Mouse (Mus musculus) forebrain, embryonic 14.5 days (tissue): ENCODE measurements around the gene Clca3b. TPM values are rescaled to one million over a fixed set of nuclear protein-coding genes. Genes with fewer than 3 reads are reported as not detected.
"Not testable (repeated sequence)": the region's sequence is repeated elsewhere in the genome, so short reads cannot be mapped to it uniquely, and the experiment has no call there.

Experiments
- ATAC-seq: fragments of 200-750 bp; cut with Nextera tagmentation; 2 replicates; pipeline ENCODE4 v1.8.0; 2017; ENCODE audit warnings: mild to moderate bottlenecking, moderate library complexity
- DNase-seq: peaks from one replicate; pipeline ENCODE4 v3.0.0-alpha.2; 2015; ENCODE audit warnings: low spot score
- H3K27ac ChIP-seq: fragments of 300-500 bp; sonication (generic); 2 replicates; pipeline ENCODE4 v1.5.1; 2014; ENCODE audit warnings: low read depth, mild to moderate bottlenecking, control low read depth, low read length, moderate library complexity
- H3K27me3 ChIP-seq: fragments of 300-500 bp; sonication (generic); replicated peaks from 2 replicates; pipeline ENCODE4 v1.6.1; 2014; ENCODE audit warnings: low read length, control low read depth, mixed read lengths; ENCODE audit not compliant: control insufficient read depth, insufficient read depth
- H3K36me3 ChIP-seq: fragments of 300-500 bp; sonication (generic); 2 replicates; pipeline ENCODE4 v1.6.1; 2014; ENCODE audit warnings: low read length, control low read depth; ENCODE audit not compliant: control insufficient read depth, insufficient read depth
- H3K4me1 ChIP-seq: fragments of 300-500 bp; sonication (generic); 2 replicates; pipeline ENCODE4 v1.6.1; 2014; ENCODE audit warnings: antibody characterized with exemption, low read length, control low read depth; ENCODE audit not compliant: control insufficient read depth, insufficient read depth
- H3K4me2 ChIP-seq: fragments of 300-500 bp; sonication (generic); 2 replicates; pipeline ENCODE4 v1.6.1; 2014; ENCODE audit warnings: mild to moderate bottlenecking, control low read depth, low read length
- H3K4me3 ChIP-seq: fragments of 300-500 bp; sonication (generic); 2 replicates; pipeline ENCODE4 v1.5.1; 2014; ENCODE audit warnings: low read depth, low read length, control low read depth
- H3K9ac ChIP-seq: fragments of 300-500 bp; sonication (generic); 2 replicates; pipeline ENCODE4 v1.6.1; 2014; ENCODE audit warnings: mild to moderate bottlenecking, low read length, control low read depth, moderate library complexity
- H3K9me3 ChIP-seq: fragments of 300-500 bp; sonication (generic); replicated peaks from 2 replicates; pipeline ENCODE4 v1.6.1; 2016; ENCODE audit warnings: low read length, control low read depth, mixed read lengths; ENCODE audit not compliant: control insufficient read depth
- WGBS: fragments of 180-500 bp; shearing (Covaris S2); extraction: QIAGEN DNeasy Blood & Tissue Kit; methylation state at CpG from one replicate; pipeline ENCODE4 v1.1.7; 2014; 5-methylcytosine and 5-hydroxymethylcytosine counted together
- polyA plus RNA-seq: library from polyadenylated mRNA; unstranded; fragments of >200 nt; fragmentation: Nextera tagmentation; extraction: Ambion mirVana; gene quantifications from 2 replicates; pipeline ENCODE4 v1.2.1, GENCODE M21; 2014

Clca3b gene
- polyA plus RNA-seq, result not detected in 2 replicates

GRCm38 (mm10) chr3:144849014-144849556, at the start of gene Clca3b:
Gene Clca3b, minus strand, starts transcription at chr3:144849357.
- not testable (repeated sequence) for H3K36me3 ChIP-seq, H3K9ac ChIP-seq, H3K27me3 ChIP-seq, H3K4me2 ChIP-seq, H3K4me1 ChIP-seq, H3K4me3 ChIP-seq, ATAC-seq, DNase-seq, H3K27ac ChIP-seq, H3K9me3 ChIP-seq
- WGBS, result 91% methylated on average over 9 of the region's 9 CpGs

GRCm38 (mm10) chr3:144897042-144897678, 48.0 kb upstream of the Clca3b start:
- H3K4me1 ChIP-seq, result no peaks in the 10 kb centered on the region
- H3K9ac ChIP-seq, result no peak overlapping the region
- H3K4me2 ChIP-seq, result no peak overlapping the region
- no peaks in the 10 kb centered on the region for H3K27me3 ChIP-seq
- 90% methylated on average over 2 of the region's 2 CpGs for WGBS
- no peaks in the 10 kb centered on the region for H3K9me3 ChIP-seq
- ATAC-seq, result no peak
- no peaks in the 10 kb centered on the region for H3K36me3 ChIP-seq
- H3K4me3 ChIP-seq, result no peak overlapping the region
- DNase-seq, result no peak
- no peak overlapping the region for H3K27ac ChIP-seq

- Histone ChIP-seq H3K27ac (no peak overlapping the region), H3K4me3 (no peak overlapping the region), H3K9me3 (no peaks in the 10 kb centered on the region), H3K27me3 (no peaks in the 10 kb centered on the region), H3K36me3 (no peaks in the 10 kb centered on the region), H3K9ac (no peak overlapping the region), H3K4me2 (no peak overlapping the region), H3K4me1 (no peaks in the 10 kb centered on the region)
- ATAC-seq (no peak), DNase-seq (no peak)
- 66% methylated on average over 2 of the region's 2 CpGs for WGBS
Measured at GRCm38 (mm10) chr3:144890246-144890758, 41.1 kb upstream of the Clca3b start.

GRCm38 (mm10) chr3:144886957-144887356, 37.8 kb upstream of the Clca3b start:
- ATAC-seq (no peak), DNase-seq (no peak)
- H3K4me2 ChIP-seq, result no peak overlapping the region
- no peaks in the 10 kb centered on the region for H3K9me3 ChIP-seq
- H3K4me1 ChIP-seq, result no peaks in the 10 kb centered on the region
- H3K27me3 ChIP-seq, result no peaks in the 10 kb centered on the region
- no peak overlapping the region for H3K9ac ChIP-seq
- H3K4me3 ChIP-seq, result no peak overlapping the region
- no peaks in the 10 kb centered on the region for H3K36me3 ChIP-seq
- H3K27ac ChIP-seq, result no peak overlapping the region

GRCm38 (mm10) chr3:144872012-144872411, 22.9 kb upstream of the Clca3b start:
- H3K9me3 ChIP-seq, H3K27me3 ChIP-seq, H3K27ac ChIP-seq, H3K9ac ChIP-seq, H3K36me3 ChIP-seq, DNase-seq, H3K4me3 ChIP-seq, ATAC-seq, H3K4me1 ChIP-seq, H3K4me2 ChIP-seq: not testable (repeated sequence)
- 45% methylated on average over 4 of the region's 4 CpGs for WGBS

GRCm38 (mm10) chr3:144849584-144849983, 427 bp upstream of the Clca3b start:
- Histone ChIP-seq H3K4me1 (no peaks in the 10 kb centered on the region), H3K4me3 (no peak overlapping the region), H3K9me3 (no peaks in the 10 kb centered on the region), H3K27me3 (no peaks in the 10 kb centered on the region), H3K9ac (no peak overlapping the region), H3K4me2 (no peak overlapping the region), H3K27ac (no peak overlapping the region), H3K36me3 (no peaks in the 10 kb centered on the region)
- WGBS, result 81% methylated on average over 4 of the region's 4 CpGs
- DNase-seq, result no peak
- ATAC-seq, result no peak

GRCm38 (mm10) chr3:144827257-144827656, 21.9 kb downstream of the Clca3b start:
- Histone ChIP-seq H3K4me2 (no peak overlapping the region), H3K9ac (no peak overlapping the region), H3K36me3 (no peaks in the 10 kb centered on the region), H3K4me1 (no peaks in the 10 kb centered on the region), H3K9me3 (no peaks in the 10 kb centered on the region), H3K27me3 (no peaks in the 10 kb centered on the region), H3K27ac (no peak overlapping the region), H3K4me3 (no peak overlapping the region)
- 85% methylated on average over 6 of the region's 6 CpGs for WGBS
- no peak for DNase-seq
- ATAC-seq, result no peak

GRCm38 (mm10) chr3:144825151-144825550, 24.0 kb downstream of the Clca3b start:
- peak; percentile 86 for DNase-seq
- no peaks in the 10 kb centered on the region for H3K36me3 ChIP-seq
- no peaks in the 10 kb centered on the region for H3K27me3 ChIP-seq
- no peaks in the 10 kb centered on the region for H3K4me1 ChIP-seq
- no peaks in the 10 kb centered on the region for H3K9me3 ChIP-seq
- H3K4me3 ChIP-seq, result no peak overlapping the region
- no peak overlapping the region for H3K9ac ChIP-seq
- no peak overlapping the region for H3K27ac ChIP-seq
- no peak overlapping the region for H3K4me2 ChIP-seq
- WGBS, result 21% methylated on average over 10 of the region's 10 CpGs
- peak; percentile 86 for ATAC-seq

- ATAC-seq (no peak), DNase-seq (no peak)
- Histone ChIP-seq H3K4me3 (no peak overlapping the region), H3K27ac (no peak overlapping the region), H3K4me1 (no peaks in the 10 kb centered on the region), H3K9ac (no peak overlapping the region), H3K4me2 (no peak overlapping the region), H3K27me3 (no peaks in the 10 kb centered on the region), H3K36me3 (no peaks in the 10 kb centered on the region), H3K9me3 (no peaks in the 10 kb centered on the region)
- WGBS, result 74% methylated on average over 5 of the region's 5 CpGs
Measured at GRCm38 (mm10) chr3:144823331-144823730, 25.8 kb downstream of the Clca3b start.
